Mouse (Mus musculus): ENCODE data around the gene Prkg2.

DNA sequence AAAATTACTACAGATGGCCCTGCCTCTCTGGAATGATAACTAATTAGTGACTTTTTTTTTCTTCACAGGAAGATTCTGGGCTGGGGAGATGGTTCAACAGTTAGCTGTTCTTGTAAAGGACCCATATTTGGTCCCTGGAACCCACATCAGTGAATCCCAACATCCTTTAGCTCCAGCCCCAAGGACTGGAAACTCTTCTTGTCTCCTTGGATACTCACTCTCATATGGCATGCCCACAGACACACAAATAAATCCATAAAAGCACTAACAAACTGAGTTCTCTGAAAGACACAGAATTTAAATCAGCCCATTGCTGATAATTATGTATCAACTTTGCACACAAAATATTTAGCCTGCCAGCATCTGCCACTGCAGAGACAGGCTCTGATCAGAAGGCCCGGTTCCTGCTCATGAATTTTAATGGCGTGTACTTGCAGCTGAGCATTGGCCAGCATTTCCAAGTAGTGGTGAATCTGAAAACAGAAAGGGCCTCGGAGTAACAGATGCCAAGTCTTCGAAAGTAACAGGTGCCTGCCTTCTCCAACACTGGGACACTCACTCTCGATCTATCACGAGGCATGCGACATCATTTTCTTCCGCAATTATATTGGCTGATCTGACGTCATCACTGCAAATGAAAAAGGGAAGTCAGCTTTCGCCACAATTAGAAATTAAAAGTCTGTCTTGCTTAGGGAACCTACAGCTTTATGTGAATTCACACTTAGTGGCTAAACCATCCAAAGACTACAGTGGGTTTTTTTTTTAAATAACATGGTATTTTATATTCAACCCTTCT, 61.1 kb downstream of the Prkg2 start:
- TF ChIP-seq POLR2A (IDR thresholded peaks at IDR 0.05; ENCODE audit: extremely low read depth, insufficient read depth, low read length): no peak
- TF ChIP-seq CTCF (IDR thresholded peaks at IDR 0.05; ENCODE audit: low read depth, low read length): no peak

Data from liver, adult 2 months (tissue).